Mouse (Mus musculus): ENCODE measurements around the gene Aicda. TPM values are rescaled to one million over a fixed set of nuclear protein-coding genes. Genes with fewer than 3 reads are reported as not detected.
A peak's percentile ranks its signal among the peaks of the same experiment; 100 is the strongest.

The Aicda gene
- 5.4 and 6.4 TPM in 2 replicates for total RNA-seq (2012; rRNA removed)
- total RNA-seq (2014; rRNA removed) = 41.1 TPM in 2 replicates
- 33.3 and 36.6 TPM in 2 replicates for polyA plus RNA-seq (2012; ENCODE audit: insufficient read length, low read depth)

- H3K9me3 ChIP-seq (replicated peaks; ENCODE audit: low read length) = peaks cover 2% of the 10 kb centered on the region
- H3K4me1 ChIP-seq (ENCODE audit: control insufficient read depth in 1 of 2, insufficient read depth in 2 of 2) = peaks cover 12 to 39% of the 10 kb centered on the region in 2 experiments
- dilution Hi-C loops (cut with MboI; ENCODE audit: extremely low pct_ligation_motif_present, extremely low pct_unique_long_range_greater_than_20kb, low sequenced_read_pairs) (no loop called here), in situ Hi-C loops (cut with MboI; ENCODE audit: low pct_ligation_motif_present, low pct_unique_long_range_greater_than_20kb, low sequenced_read_pairs) (no loop called here)
- H3K27ac ChIP-seq (ENCODE audit: insufficient read depth, low read depth) = 0 out of 2 replicates have a peak within 1 kb of the TSS, but pooled peaks have one; percentile 9
- no peaks in the 10 kb centered on the region for H3K79me2 ChIP-seq (replicated peaks; ENCODE audit: control insufficient read depth, extremely low read depth, insufficient read depth, poor library complexity, severe bottlenecking)
- TF ChIP-seq TBP (conservative IDR thresholded peaks at IDR 0.05; ENCODE audit: low read depth, low read length) = peak; percentile 73
- TF ChIP-seq NELFE (IDR thresholded peaks at IDR 0.05; ENCODE audit: low read depth, low read length) = peak; percentile 48; the same call in 1 of the 2 replicates
- TF ChIP-seq POLR2A (IDR thresholded peaks at IDR 0.05; ENCODE audit: low read depth, low read length) = peak; percentile 51
- 0 out of 2 replicates have a peak, but pooled peaks have one; percentile 22 for TF ChIP-seq TCF12 (IDR thresholded peaks at IDR 0.05; ENCODE audit: low read depth, low read length)
- TF ChIP-seq ETS1 (conservative IDR thresholded peaks at IDR 0.05; ENCODE audit: low read depth, low read length) = no peak
- TF ChIP-seq CHD1 (IDR thresholded peaks at IDR 0.05; ENCODE audit: low read depth, low read length) = no peak
- peak; percentile 75 for DNase-seq (ENCODE audit: extremely low read depth)
- H3K4me3 ChIP-seq (replicated peaks in 1 of 3; ENCODE audit: low read depth in 2 of 3, low read length in 2 of 3, poor library complexity in 1 of 3) = peak within 1 kb of the TSS; percentile 13 to 76 (median 63)
- H3K9ac ChIP-seq (ENCODE audit: insufficient read depth, low read depth) = peak within 1 kb of the TSS; percentile 27; the same call in 1 of the 2 replicates
- H3K4me2 ChIP-seq (ENCODE audit: insufficient read depth, low read depth, poor library complexity, severe bottlenecking) = peak within 1 kb of the TSS; percentile 83
- H3K27me3 ChIP-seq (replicated peaks) = no peaks in the 10 kb centered on the region
- H3K36me3 ChIP-seq (replicated peaks in 1 of 2; ENCODE audit: control insufficient read depth in 1 of 2, insufficient read depth in 1 of 2, low read length in 1 of 2) = peaks cover 0 to 6% of the 10 kb centered on the region in 2 experiments
Measured at GRCm38 (mm10) chr6:122553606-122554005, at the start of gene Aicda. Gene Aicda, plus strand, starts transcription at chr6:122553801.

GRCm38 (mm10) chr6:122505041-122505440, 48.6 kb upstream of the Aicda start:
- H3K9me3 ChIP-seq (replicated peaks; ENCODE audit: low read length) = no peaks in the 10 kb centered on the region
- DNase-seq (ENCODE audit: extremely low read depth) = no peak
- dilution Hi-C loops (cut with MboI; ENCODE audit: extremely low pct_ligation_motif_present, extremely low pct_unique_long_range_greater_than_20kb, low sequenced_read_pairs) = no loop called here
- no peak overlapping the region for H3K4me3 ChIP-seq (replicated peaks in 1 of 3; ENCODE audit: low read depth in 2 of 3, low read length in 2 of 3, poor library complexity in 1 of 3)
- H3K4me1 ChIP-seq (ENCODE audit: control insufficient read depth in 1 of 2, insufficient read depth in 2 of 2) = peaks cover 0 to 7% of the 10 kb centered on the region in 2 experiments; a peak in 2 of 4 replicates
- H3K27me3 ChIP-seq (replicated peaks) = peaks cover 3% of the 10 kb centered on the region
- H3K4me2 ChIP-seq (ENCODE audit: insufficient read depth, low read depth, poor library complexity, severe bottlenecking) = no peak overlapping the region
- no peak overlapping the region for H3K9ac ChIP-seq (ENCODE audit: insufficient read depth, low read depth)
- TF ChIP-seq SMC3 (IDR thresholded peaks at IDR 0.05; ENCODE audit: low read depth, low read length) (no peak), NRF1 (IDR thresholded peaks at IDR 0.05; ENCODE audit: low read depth, low read length) (no peak), POLR2A (IDR thresholded peaks at IDR 0.05; ENCODE audit: low read depth, low read length) (no peak), ELF1 (IDR thresholded peaks at IDR 0.05; ENCODE audit: low read depth, low read length) (no peak), RCOR1 (conservative IDR thresholded peaks at IDR 0.05; ENCODE audit: low read depth, low read length) (no peak), ZC3H11A (IDR thresholded peaks at IDR 0.05; ENCODE audit: low read depth, low read length) (no peak), MYC (IDR thresholded peaks at IDR 0.05; ENCODE audit: low read depth, low read length) (no peak), IRF4 (IDR thresholded peaks at IDR 0.05; ENCODE audit: low read depth, low read length) (no peak), PAX5 (IDR thresholded peaks at IDR 0.05; ENCODE audit: low read length) (no peak), CHD1 (IDR thresholded peaks at IDR 0.05; ENCODE audit: low read depth, low read length) (no peak), NELFE (IDR thresholded peaks at IDR 0.05; ENCODE audit: low read depth, low read length) (no peak), EP300 (IDR thresholded peaks at IDR 0.05; ENCODE audit: low read length) (no peak), RAD21 (IDR thresholded peaks at IDR 0.05; ENCODE audit: low read depth, low read length) (no peak), CTCF (conservative IDR thresholded peaks at IDR 0.05 in 1 of 2, IDR thresholded peaks at IDR 0.05 in 1 of 2; ENCODE audit: low read depth in 2 of 2, low read length in 2 of 2) (no peak), ETS1 (conservative IDR thresholded peaks at IDR 0.05; ENCODE audit: low read depth, low read length) (no peak), JUN (IDR thresholded peaks at IDR 0.05; ENCODE audit: insufficient read depth, low read depth, low read length) (no peak), ZNF384 (IDR thresholded peaks at IDR 0.05; ENCODE audit: low read depth, low read length) (no peak)
- H3K79me2 ChIP-seq (replicated peaks; ENCODE audit: control insufficient read depth, extremely low read depth, insufficient read depth, poor library complexity, severe bottlenecking) = no peaks in the 10 kb centered on the region
- in situ Hi-C loops (cut with MboI; ENCODE audit: low pct_ligation_motif_present, low pct_unique_long_range_greater_than_20kb, low sequenced_read_pairs) = no loop called here
- H3K36me3 ChIP-seq (replicated peaks in 1 of 2; ENCODE audit: control insufficient read depth in 1 of 2, insufficient read depth in 1 of 2, low read length in 1 of 2) = no peaks in the 10 kb centered on the region
- no peak overlapping the region for H3K27ac ChIP-seq (ENCODE audit: insufficient read depth, low read depth)

Data from CH12.LX (cell line).